Mouse (Mus musculus) gastrocnemius, postnatal 25 days (tissue): ENCODE results near the gene Golga5. TPM values are rescaled to one million over a fixed set of nuclear protein-coding genes. Genes with fewer than 3 reads are reported as not detected.

Experiments
- DNase-seq: peaks from one replicate; pipeline ENCODE4 v3.0.0; 2022
- total RNA-seq, 2 experiments: library from RNA; stranded (reverse); gene quantifications; 1 replicate in 1 of 2; 2 replicates in 1 of 2; pipeline ENCODE4 v1.2.3; 2021

Gene Golga5
- total RNA-seq, 2 experiments from 2014 or later: 21.0 to 22.7 TPM

GRCm38 (mm10) chr12:102514151-102514550, 45.2 kb downstream of the Golga5 start:
- no peak for DNase-seq

- no peak for DNase-seq
Observed at GRCm38 (mm10) chr12:102514751-102515150, 45.8 kb downstream of the Golga5 start.

- DNase-seq: no peak
Observed at GRCm38 (mm10) chr12:102516151-102516550, 47.2 kb downstream of the Golga5 start.

GRCm38 (mm10) chr12:102517647-102518046, 48.7 kb downstream of the Golga5 start:
- no peak for DNase-seq

GRCm38 (mm10) chr12:102519929-102520720, 51.2 kb downstream of the Golga5 start:
- DNase-seq: no peak

- DNase-seq: no peak
Observed at GRCm38 (mm10) chr12:102521777-102522319, 52.9 kb downstream of the Golga5 start.

GRCm38 (mm10) chr12:102524216-102524615, 55.3 kb downstream of the Golga5 start:
- no peak for DNase-seq

GRCm38 (mm10) chr12:102524760-102525159, 55.8 kb downstream of the Golga5 start:
- DNase-seq: no peak

- no peak for DNase-seq
Observed at GRCm38 (mm10) chr12:102527989-102528388, 59.1 kb downstream of the Golga5 start.

GRCm38 (mm10) chr12:102535796-102536195, 66.9 kb downstream of the Golga5 start:
- no peak for DNase-seq

- DNase-seq: no peak
Observed at GRCm38 (mm10) chr12:102540278-102540677, 71.3 kb downstream of the Golga5 start.

GRCm38 (mm10) chr12:102541168-102541567, 72.2 kb downstream of the Golga5 start:
- DNase-seq: no peak

GRCm38 (mm10) chr12:102545122-102545521, 76.2 kb downstream of the Golga5 start:
- DNase-seq: no peak

Other genes with a start within 250 kb of the Golga5 start
- 1 to 10 TPM; 6.0 to 8.1 TPM for gene Rin3, start 186.1 kb upstream of the Golga5 start, total RNA-seq
- gene Lgmn, start 29.3 kb upstream of the Golga5 start, total RNA-seq: 10 to 100 TPM; 29.4 to 31.9 TPM
- not detected for gene Chga, start 85.8 kb downstream of the Golga5 start, total RNA-seq
- 1 to 10 TPM; 5.2 to 6.5 TPM for gene Itpk1, start 235.8 kb downstream of the Golga5 start, total RNA-seq